Mouse (Mus musculus): ENCODE results near the gene AL731706.1. TPM values are rescaled to one million over a fixed set of nuclear protein-coding genes. Genes with fewer than 3 reads are reported as not detected.

AL731706.1 gene
- polyA plus RNA-seq, 1 experiment, result 2.0 TPM

- Histone ChIP-seq H3K27ac (ENCODE audit: insufficient read depth, low read length) (no peak overlapping the region), H3K36me3 (ENCODE audit: control insufficient read depth, insufficient read depth, low read length) (no peaks in the 10 kb centered on the region), H3K4me1 (ENCODE audit: control insufficient read depth, insufficient read depth, insufficient read length) (no peaks in the 10 kb centered on the region), H3K4me3 (ENCODE audit: extremely low read depth, insufficient read depth, insufficient read length) (no peak overlapping the region), H3K27me3 (ENCODE audit: control insufficient read depth, insufficient read depth, low read length) (no peaks in the 10 kb centered on the region)
- 77% methylated on average over 3 of the region's 3 CpGs for WGBS
- no peak for TF ChIP-seq CTCF (IDR thresholded peaks at IDR 0.05; ENCODE audit: extremely low read depth, insufficient read depth, insufficient read length, insufficient replicate concordance)
- no peak for TF ChIP-seq POLR2A (IDR thresholded peaks at IDR 0.05; ENCODE audit: low read depth, low read length)
- no peak for DNase-seq (ENCODE audit: low read depth in 1 of 2, low spot score in 2 of 2)
Measured at GRCm38 (mm10) chr2:136835882-136836281, 55.3 kb downstream of the AL731706.1 start.

GRCm38 (mm10) chr2:136834715-136835075, 56.5 kb downstream of the AL731706.1 start:
- DNase-seq (ENCODE audit: low read depth in 1 of 2, low spot score in 2 of 2), result no peak
- Histone ChIP-seq H3K27ac (ENCODE audit: insufficient read depth, low read length) (no peak overlapping the region), H3K36me3 (ENCODE audit: control insufficient read depth, insufficient read depth, low read length) (no peaks in the 10 kb centered on the region), H3K4me3 (ENCODE audit: extremely low read depth, insufficient read depth, insufficient read length) (no peak overlapping the region), H3K27me3 (ENCODE audit: control insufficient read depth, insufficient read depth, low read length) (no peaks in the 10 kb centered on the region), H3K4me1 (ENCODE audit: control insufficient read depth, insufficient read depth, insufficient read length) (no peaks in the 10 kb centered on the region)
- TF ChIP-seq CTCF (IDR thresholded peaks at IDR 0.05; ENCODE audit: extremely low read depth, insufficient read depth, insufficient read length, insufficient replicate concordance), result no peak
- 98% methylated on average over 1 of the region's 1 CpGs for WGBS

GRCm38 (mm10) chr2:136833976-136834714, 57.0 kb downstream of the AL731706.1 start:
- TF ChIP-seq POLR2A (IDR thresholded peaks at IDR 0.05; ENCODE audit: low read depth, low read length) (no peak), CTCF (IDR thresholded peaks at IDR 0.05; ENCODE audit: extremely low read depth, insufficient read depth, insufficient read length, insufficient replicate concordance) (no peak)
- no peaks in the 10 kb centered on the region for H3K4me1 ChIP-seq (ENCODE audit: control insufficient read depth, insufficient read depth, insufficient read length)
- H3K4me3 ChIP-seq (ENCODE audit: extremely low read depth, insufficient read depth, insufficient read length), result no peak overlapping the region
- DNase-seq (ENCODE audit: low read depth in 1 of 2, low spot score in 2 of 2), result no peak
- no peaks in the 10 kb centered on the region for H3K27me3 ChIP-seq (ENCODE audit: control insufficient read depth, insufficient read depth, low read length)
- H3K27ac ChIP-seq (ENCODE audit: insufficient read depth, low read length), result no peak overlapping the region
- 75% methylated on average over 3 of the region's 3 CpGs for WGBS
- no peaks in the 10 kb centered on the region for H3K36me3 ChIP-seq (ENCODE audit: control insufficient read depth, insufficient read depth, low read length)

GRCm38 (mm10) chr2:136832936-136833335, 58.3 kb downstream of the AL731706.1 start:
- TF ChIP-seq CTCF (IDR thresholded peaks at IDR 0.05; ENCODE audit: extremely low read depth, insufficient read depth, insufficient read length, insufficient replicate concordance) (no peak), POLR2A (IDR thresholded peaks at IDR 0.05; ENCODE audit: low read depth, low read length) (no peak)
- Histone ChIP-seq H3K36me3 (ENCODE audit: control insufficient read depth, insufficient read depth, low read length) (no peaks in the 10 kb centered on the region), H3K27me3 (ENCODE audit: control insufficient read depth, insufficient read depth, low read length) (no peaks in the 10 kb centered on the region), H3K4me1 (ENCODE audit: control insufficient read depth, insufficient read depth, insufficient read length) (no peaks in the 10 kb centered on the region), H3K4me3 (ENCODE audit: extremely low read depth, insufficient read depth, insufficient read length) (no peak overlapping the region), H3K27ac (ENCODE audit: insufficient read depth, low read length) (no peak overlapping the region)
- no peak for DNase-seq (ENCODE audit: low read depth in 1 of 2, low spot score in 2 of 2)
- WGBS, result 74% methylated on average over 3 of the region's 3 CpGs

Other genes with a start within 250 kb of the AL731706.1 start
- gene Snap25, start 177.9 kb downstream of the AL731706.1 start, polyA plus RNA-seq (2012; rRNA removed), result not detected in 2 replicates
- gene AL731706.2, start 5.7 kb downstream of the AL731706.1 start, polyA plus RNA-seq (2012; rRNA removed), result not detected in 2 replicates
- 0.38 and 0.68 TPM in 2 replicates for gene Slx4ip, start 171 bp downstream of the AL731706.1 start, polyA plus RNA-seq (2012; rRNA removed)
- 1.5 TPM in 2 replicates for gene Mkks, start within 50 bp of the AL731706.1 start, polyA plus RNA-seq (2012; rRNA removed)
- gene Jag1, start 225.3 kb upstream of the AL731706.1 start, polyA plus RNA-seq (2012; rRNA removed), result 4.3 and 4.6 TPM in 2 replicates